Mouse (Mus musculus) heart, postnatal 0 days (tissue): ENCODE measurements around the gene Hdac11. TPM values are rescaled to one million over a fixed set of nuclear protein-coding genes. Genes with fewer than 3 reads are reported as not detected.

Source experiments
- ATAC-seq: fragments of 200-750 bp; cut with Nextera tagmentation; 2 replicates; pipeline ENCODE4 v1.8.0; 2017; ENCODE audit warnings: low read depth, moderate number of reproducible peaks, moderate library complexity; ENCODE audit not compliant: insufficient read depth
- DNase-seq: peaks from one replicate; pipeline ENCODE4 v3.0.0-alpha.2; 2016; ENCODE audit warnings: low spot score
- H3K27ac ChIP-seq: fragments of 300-500 bp; sonication (generic); 2 replicates; pipeline ENCODE4 v1.5.1; 2014; ENCODE audit warnings: low read depth, mild to moderate bottlenecking
- H3K27me3 ChIP-seq: fragments of 300-500 bp; sonication (generic); 2 replicates; pipeline ENCODE4 v1.6.1; 2014; ENCODE audit warnings: low read length, mixed read lengths; ENCODE audit not compliant: control insufficient read depth, insufficient read depth
- H3K36me3 ChIP-seq: fragments of 300-500 bp; sonication (generic); replicated peaks from 2 replicates; pipeline ENCODE4 v1.6.1; 2014; ENCODE audit warnings: low read length, mixed read lengths; ENCODE audit not compliant: control insufficient read depth, insufficient read depth
- H3K4me1 ChIP-seq: fragments of 300-500 bp; sonication (generic); 2 replicates; pipeline ENCODE4 v1.6.1; 2014; ENCODE audit warnings: antibody characterized with exemption; ENCODE audit not compliant: control insufficient read depth, insufficient read depth
- H3K4me2 ChIP-seq: fragments of 300-500 bp; sonication (generic); 2 replicates; pipeline ENCODE4 v1.6.1; 2014; ENCODE audit warnings: low read depth, mild to moderate bottlenecking, low read length, moderate library complexity
- H3K4me3 ChIP-seq: fragments of 300-500 bp; sonication (generic); 2 replicates; pipeline ENCODE4 v1.5.1; 2014; ENCODE audit warnings: low read depth, low read length
- H3K9ac ChIP-seq: fragments of 300-500 bp; sonication (generic); replicated peaks from 2 replicates; pipeline ENCODE4 v1.6.1; 2014; ENCODE audit warnings: low read depth, low read length, mixed read lengths
- H3K9me3 ChIP-seq: fragments of 300-500 bp; sonication (generic); replicated peaks from 2 replicates; pipeline ENCODE4 v1.6.1; 2016; ENCODE audit warnings: low read length; ENCODE audit not compliant: control insufficient read depth
- CTCF ChIP-seq: IDR thresholded peaks from 2 replicates; pipeline ENCODE4 v1.5.1; 2016; ENCODE audit warnings: antibody characterized with exemption, control low read depth, low read depth
- EP300 ChIP-seq: IDR thresholded peaks from 2 replicates; pipeline ENCODE4 v1.6.1; 2016; ENCODE audit warnings: antibody characterized with exemption, low read depth
- WGBS: fragments of 180-500 bp; shearing (Covaris S2); extraction: QIAGEN DNeasy Blood & Tissue Kit; methylation state at CpG from one replicate; pipeline ENCODE4 v1.1.7; 2014; 5-methylcytosine and 5-hydroxymethylcytosine counted together
- polyA plus RNA-seq: library from polyadenylated mRNA; unstranded; fragments of >200 nt; fragmentation: Nextera tagmentation; extraction: Ambion mirVana; gene quantifications from 2 replicates; pipeline ENCODE4 v1.2.1, GENCODE M21; 2015
- total RNA-seq: library from RNA; depleted of rRNA; stranded (reverse); fragments of >200 nt; gene quantifications from 2 replicates; pipeline ENCODE4 v1.2.3, GENCODE M21; 2014; ENCODE audit warnings: low replicate concordance

Gene Hdac11
- total and polyA plus RNA-seq, 2 experiments from 2014 or later: 9.5 to 17.9 TPM

GRCm38 (mm10) chr6:91192851-91193545, 36.5 kb downstream of the Hdac11 start:
- H3K27ac ChIP-seq: no peak overlapping the region
- no peaks in the 10 kb centered on the region for H3K36me3 ChIP-seq
- 69% methylated on average over 1 of the region's 1 CpGs for WGBS
- no peaks in the 10 kb centered on the region for H3K9me3 ChIP-seq
- H3K4me3 ChIP-seq: no peak overlapping the region
- no peaks in the 10 kb centered on the region for H3K27me3 ChIP-seq
- H3K9ac ChIP-seq: no peak overlapping the region
- ATAC-seq (no peak), DNase-seq (no peak)
- no peak overlapping the region for H3K4me2 ChIP-seq
- TF ChIP-seq EP300 (no peak), CTCF (no peak)
- peaks cover under 1% of the 10 kb centered on the region; the same call in 1 of the 2 replicates for H3K4me1 ChIP-seq

- no peak for TF ChIP-seq CTCF
- no peak for TF ChIP-seq EP300
- ATAC-seq (no peak), DNase-seq (no peak)
- no peak overlapping the region for H3K9ac ChIP-seq
- 64% methylated on average over 2 of the region's 2 CpGs for WGBS
- H3K36me3 ChIP-seq: no peaks in the 10 kb centered on the region
- no peaks in the 10 kb centered on the region for H3K9me3 ChIP-seq
- peaks cover 14% of the 10 kb centered on the region for H3K4me1 ChIP-seq
- H3K27ac ChIP-seq: no peak overlapping the region
- no peak overlapping the region for H3K4me2 ChIP-seq
- H3K27me3 ChIP-seq: no peaks in the 10 kb centered on the region
- no peak overlapping the region for H3K4me3 ChIP-seq
Observed at GRCm38 (mm10) chr6:91198456-91198855, 42.0 kb downstream of the Hdac11 start.

GRCm38 (mm10) chr6:91200429-91201188, 44.1 kb downstream of the Hdac11 start:
- TF ChIP-seq EP300 (no peak), CTCF (no peak)
- Histone ChIP-seq H3K4me3 (no peak overlapping the region), H3K9me3 (no peaks in the 10 kb centered on the region), H3K9ac (no peak overlapping the region), H3K36me3 (no peaks in the 10 kb centered on the region), H3K4me2 (no peak overlapping the region), H3K27me3 (no peaks in the 10 kb centered on the region), H3K27ac (peak overlapping the region; percentile 43; the same call in 1 of the 2 replicates), H3K4me1 (peaks cover 18% of the 10 kb centered on the region)
- WGBS: 23% methylated on average over 8 of the region's 8 CpGs
- DNase-seq (no peak), ATAC-seq (peak; percentile 54)

GRCm38 (mm10) chr6:91201881-91202341, 45.4 kb downstream of the Hdac11 start:
- TF ChIP-seq CTCF (no peak), EP300 (no peak)
- 49% methylated on average over 8 of the region's 8 CpGs for WGBS
- Histone ChIP-seq H3K4me3 (no peak overlapping the region), H3K4me1 (peaks cover 22% of the 10 kb centered on the region), H3K36me3 (no peaks in the 10 kb centered on the region), H3K27me3 (no peaks in the 10 kb centered on the region), H3K27ac (no peak overlapping the region), H3K4me2 (no peak overlapping the region), H3K9ac (no peak overlapping the region), H3K9me3 (no peaks in the 10 kb centered on the region)
- ATAC-seq (no peak), DNase-seq (peak; percentile 9)

GRCm38 (mm10) chr6:91202571-91202970, 46.1 kb downstream of the Hdac11 start:
- DNase-seq (no peak), ATAC-seq (no peak)
- Histone ChIP-seq H3K4me2 (no peak overlapping the region), H3K27me3 (no peaks in the 10 kb centered on the region), H3K4me3 (no peak overlapping the region), H3K27ac (no peak overlapping the region), H3K9ac (no peak overlapping the region), H3K4me1 (peaks cover 22% of the 10 kb centered on the region), H3K36me3 (no peaks in the 10 kb centered on the region), H3K9me3 (no peaks in the 10 kb centered on the region)
- TF ChIP-seq CTCF: no peak
- TF ChIP-seq EP300: no peak
- WGBS: 77% methylated on average over 4 of the region's 4 CpGs
